Mouse (Mus musculus) neural tube, embryonic 14.5 days (tissue): Measurements from ENCODE around the gene Smyd3. TPM values are rescaled to one million over a fixed set of nuclear protein-coding genes. Genes with fewer than 3 reads are reported as not detected.

Source experiments
- ATAC-seq: fragments of 200-750 bp; cut with Nextera tagmentation; 2 replicates; pipeline ENCODE4 v1.8.0; 2017; ENCODE audit warnings: low read depth, mild to moderate bottlenecking, moderate TSS enrichment, moderate library complexity
- H3K27ac ChIP-seq: fragments of 300-500 bp; sonication (generic); 2 replicates; pipeline ENCODE4 v1.5.1; 2014; ENCODE audit warnings: low read depth, mild to moderate bottlenecking, control low read depth, low read length, moderate library complexity, mixed read lengths
- H3K27me3 ChIP-seq: fragments of 300-500 bp; sonication (generic); 2 replicates; pipeline ENCODE4 v1.6.1; 2014; ENCODE audit warnings: low read length; ENCODE audit not compliant: control insufficient read depth, insufficient read depth
- H3K36me3 ChIP-seq: fragments of 300-500 bp; sonication (generic); 2 replicates; pipeline ENCODE4 v1.6.1; 2014; ENCODE audit warnings: low read length, mixed read lengths; ENCODE audit not compliant: control insufficient read depth, insufficient read depth
- H3K4me1 ChIP-seq: fragments of 300-500 bp; sonication (generic); 2 replicates; pipeline ENCODE4 v1.6.1; 2014; ENCODE audit warnings: low read length; ENCODE audit not compliant: control insufficient read depth, insufficient read depth
- H3K4me2 ChIP-seq: fragments of 300-500 bp; sonication (generic); 2 replicates; pipeline ENCODE4 v1.6.1; 2014; ENCODE audit warnings: mild to moderate bottlenecking, low read depth, low read length, control low read depth
- H3K4me3 ChIP-seq: fragments of 300-500 bp; sonication (generic); 2 replicates; pipeline ENCODE4 v1.5.1; 2014; ENCODE audit warnings: low read depth, low read length, control low read depth, mixed read lengths
- H3K9ac ChIP-seq: fragments of 300-500 bp; sonication (generic); replicated peaks from 2 replicates; pipeline ENCODE4 v1.6.1; 2014; ENCODE audit warnings: low read depth, mild to moderate bottlenecking, control low read depth, low read length, mixed read lengths
- H3K9me3 ChIP-seq: fragments of 300-500 bp; sonication (generic); 2 replicates; pipeline ENCODE4 v1.6.1; 2016; ENCODE audit warnings: low read length; ENCODE audit not compliant: control insufficient read depth
- WGBS: fragments of 180-500 bp; shearing (Covaris S2); extraction: QIAGEN DNeasy Blood & Tissue Kit; methylation state at CpG from one replicate; pipeline ENCODE4 v1.1.7; 2014; 5-methylcytosine and 5-hydroxymethylcytosine counted together
- polyA plus RNA-seq: library from polyadenylated mRNA; unstranded; fragments of >200 nt; fragmentation: Nextera tagmentation; extraction: Ambion mirVana; gene quantifications from 2 replicates; pipeline ENCODE4 v1.2.1, GENCODE M21; 2014

Gene Smyd3
- polyA plus RNA-seq, 1 experiment from 2014 or later: 25.6 TPM

GRCm38 (mm10) chr1:178933953-178934637, 583.7 kb downstream of the Smyd3 start:
- no peaks in the 10 kb centered on the region for H3K9me3 ChIP-seq
- H3K36me3 ChIP-seq: no peaks in the 10 kb centered on the region
- WGBS: 80% methylated on average over 6 of the region's 6 CpGs
- H3K4me1 ChIP-seq: 0 out of 2 replicates have a peak, but pooled peaks cover 2% of the 10 kb centered on the region
- no peak for ATAC-seq
- no peak overlapping the region for H3K9ac ChIP-seq
- no peak overlapping the region for H3K4me2 ChIP-seq
- no peak overlapping the region for H3K27ac ChIP-seq
- no peak overlapping the region for H3K4me3 ChIP-seq
- no peaks in the 10 kb centered on the region for H3K27me3 ChIP-seq

GRCm38 (mm10) chr1:178929531-178929930, 588.3 kb downstream of the Smyd3 start:
- WGBS: 71% methylated on average over 4 of the region's 4 CpGs
- Histone ChIP-seq H3K36me3 (no peaks in the 10 kb centered on the region), H3K27me3 (no peaks in the 10 kb centered on the region), H3K9me3 (no peaks in the 10 kb centered on the region), H3K4me1 (no peaks in the 10 kb centered on the region), H3K4me2 (no peak overlapping the region), H3K27ac (no peak overlapping the region), H3K9ac (no peak overlapping the region), H3K4me3 (no peak overlapping the region)
- ATAC-seq: no peak

GRCm38 (mm10) chr1:178924492-178925183, 593.2 kb downstream of the Smyd3 start:
- ATAC-seq: no peak
- H3K9ac ChIP-seq: no peak overlapping the region

GRCm38 (mm10) chr1:178917194-178917902, 600.5 kb downstream of the Smyd3 start:
- H3K9me3 ChIP-seq: no peaks in the 10 kb centered on the region
- H3K4me2 ChIP-seq: no peak overlapping the region
- no peak overlapping the region for H3K27ac ChIP-seq
- peaks cover 6% of the 10 kb centered on the region; the same call in 1 of the 2 replicates for H3K36me3 ChIP-seq
- no peak overlapping the region for H3K9ac ChIP-seq
- H3K4me3 ChIP-seq: no peak overlapping the region
- 62% methylated on average over 31 of the region's 31 CpGs for WGBS
- no peak for ATAC-seq
- H3K4me1 ChIP-seq: 0 out of 2 replicates have a peak, but pooled peaks cover 5% of the 10 kb centered on the region
- no peaks in the 10 kb centered on the region for H3K27me3 ChIP-seq

More at GRCm38 (mm10) chr1:178924492-178925183, 593.2 kb downstream of the Smyd3 start:
- H3K27me3 ChIP-seq: no peaks in the 10 kb centered on the region
- no peaks in the 10 kb centered on the region for H3K4me1 ChIP-seq
- H3K9me3 ChIP-seq: no peaks in the 10 kb centered on the region
- no peak overlapping the region for H3K4me2 ChIP-seq
- no peak overlapping the region for H3K27ac ChIP-seq
- WGBS: 78% methylated on average over 8 of the region's 8 CpGs
- no peak overlapping the region for H3K4me3 ChIP-seq
- no peaks in the 10 kb centered on the region for H3K36me3 ChIP-seq

GRCm38 (mm10) chr1:178915056-178915455, 602.8 kb downstream of the Smyd3 start:
- peaks cover 6% of the 10 kb centered on the region; the same call in 1 of the 2 replicates for H3K36me3 ChIP-seq
- H3K4me3 ChIP-seq: no peak overlapping the region
- no peaks in the 10 kb centered on the region for H3K9me3 ChIP-seq
- 58% methylated on average over 12 of the region's 12 CpGs for WGBS
- no peaks in the 10 kb centered on the region for H3K27me3 ChIP-seq
- H3K9ac ChIP-seq: no peak overlapping the region
- no peak overlapping the region for H3K4me2 ChIP-seq
- 0 out of 2 replicates have a peak, but pooled peaks cover 9% of the 10 kb centered on the region for H3K4me1 ChIP-seq
- no peak for ATAC-seq
- H3K27ac ChIP-seq: no peak overlapping the region

DNA sequence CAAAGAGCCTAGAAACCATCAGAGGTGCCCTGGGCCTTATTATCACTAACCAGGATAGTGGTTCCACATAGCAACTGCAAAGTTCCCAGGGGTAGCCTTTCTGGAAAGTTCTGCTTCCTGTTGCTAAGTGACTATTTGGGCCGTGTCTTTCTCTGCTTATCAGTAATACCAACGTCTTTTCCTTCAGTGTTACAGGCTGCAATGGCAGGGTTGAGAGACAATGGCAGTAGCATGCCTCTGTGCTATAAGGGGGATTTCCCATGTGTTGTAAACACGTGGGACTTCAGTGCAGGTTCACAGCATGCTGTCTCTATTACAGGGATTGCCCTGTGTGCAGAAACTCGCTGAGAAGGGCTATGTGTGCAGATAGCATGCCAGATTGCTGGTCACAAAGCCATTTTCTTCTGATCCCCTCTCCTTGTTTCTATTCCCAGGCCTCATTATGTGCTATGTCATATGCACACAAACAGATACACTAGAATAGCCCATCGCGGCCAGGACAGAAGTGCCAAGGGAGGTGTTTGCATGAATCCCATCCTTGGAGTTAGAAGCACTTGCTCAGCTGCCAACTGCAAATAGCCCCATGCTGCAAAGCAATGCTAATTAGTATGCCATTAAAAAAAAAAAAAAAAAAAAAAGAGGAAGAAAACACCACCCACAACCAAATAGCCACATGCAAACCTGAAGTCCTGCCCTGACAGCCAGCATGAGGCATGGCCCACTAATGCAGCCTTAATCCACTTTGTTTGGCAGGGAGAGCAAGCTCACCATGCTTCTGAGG, 604.7 kb downstream of the Smyd3 start:
- H3K4me1 ChIP-seq: 0 out of 2 replicates have a peak, but pooled peaks cover 9% of the 10 kb centered on the region
- H3K4me2 ChIP-seq: no peak overlapping the region
- peaks cover 6% of the 10 kb centered on the region; the same call in 1 of the 2 replicates for H3K36me3 ChIP-seq
- peak; percentile 45; the same call in 1 of the 2 replicates for ATAC-seq
- H3K9ac ChIP-seq: no peak overlapping the region
- 35% methylated on average over 6 of the region's 6 CpGs for WGBS
- no peaks in the 10 kb centered on the region for H3K9me3 ChIP-seq
- H3K27me3 ChIP-seq: no peaks in the 10 kb centered on the region
- no peak overlapping the region for H3K27ac ChIP-seq
- no peak overlapping the region for H3K4me3 ChIP-seq

DNA sequence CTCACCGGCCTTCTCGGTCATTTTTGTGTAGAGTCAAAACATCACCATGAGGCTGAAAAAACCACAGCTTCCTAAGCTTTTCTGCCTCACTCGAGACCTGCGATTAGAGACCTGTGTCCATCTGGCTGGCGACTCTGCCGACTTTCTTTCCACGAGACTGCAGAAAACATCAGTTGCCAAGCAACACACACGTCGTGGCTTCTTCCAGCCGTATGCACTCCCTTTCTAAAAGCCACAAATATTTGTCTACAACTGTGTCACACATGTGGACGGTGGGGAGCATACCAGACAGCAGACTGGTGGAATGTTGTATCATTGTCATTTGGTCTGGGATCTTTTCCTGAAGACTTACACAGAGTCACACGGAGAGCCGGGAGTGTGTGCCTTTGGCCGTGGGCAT, 606.9 kb downstream of the Smyd3 start:
- ATAC-seq: no peak
- H3K27ac ChIP-seq: no peak overlapping the region
- no peaks in the 10 kb centered on the region for H3K36me3 ChIP-seq
- 44% methylated on average over 14 of the region's 14 CpGs for WGBS
- no peak overlapping the region for H3K9ac ChIP-seq
- 0 out of 2 replicates have a peak, but pooled peaks cover 9% of the 10 kb centered on the region for H3K4me1 ChIP-seq
- H3K9me3 ChIP-seq: no peaks in the 10 kb centered on the region
- no peaks in the 10 kb centered on the region for H3K27me3 ChIP-seq
- no peak overlapping the region for H3K4me3 ChIP-seq
- no peak overlapping the region for H3K4me2 ChIP-seq
